Mouse (Mus musculus) MEL (cell line): Measurements from ENCODE around the gene Hdac11.

Experiments used
- CTCF ChIP-seq, 3 experiments: IDR thresholded peaks in 2 of 3; conservative IDR thresholded peaks in 1 of 3; 2 replicates each; pipeline ENCODE4 v1.5.1; 2011 to 2012; ENCODE audit warnings: low read length in 3 of 3, low read depth in 2 of 3, mild to moderate bottlenecking in 2 of 3, improper control_type of control experiment in 1 of 3, inconsistent platforms in 1 of 3, mixed read lengths in 1 of 3, moderate library complexity in 1 of 3; ENCODE audit not compliant: control insufficient read depth in 1 of 3, insufficient read depth in 1 of 3, poor library complexity in 1 of 3, severe bottlenecking in 1 of 3
- MAZ ChIP-seq: IDR thresholded peaks from 2 replicates; pipeline ENCODE4 v1.6.1; 2012; ENCODE audit warnings: low read depth, mild to moderate bottlenecking, inconsistent platforms, low read length, improper control_type of control experiment
- POLR2A ChIP-seq, 2 experiments: IDR thresholded peaks; 2 replicates each; pipeline ENCODE4 v1.6.1; 2011 to 2012; ENCODE audit warnings: low read length in 2 of 2, mild to moderate bottlenecking in 2 of 2, control low read depth in 1 of 2, improper control_type of control experiment in 1 of 2, low read depth in 1 of 2, moderate library complexity in 1 of 2; ENCODE audit not compliant: control insufficient read depth in 1 of 2, insufficient read depth in 1 of 2, poor library complexity in 1 of 2
- RCOR1 ChIP-seq: IDR thresholded peaks from 2 replicates; pipeline ENCODE4 v1.6.1; 2012; ENCODE audit warnings: low read depth, mild to moderate bottlenecking, inconsistent platforms, low read length, improper control_type of control experiment
- USF2 ChIP-seq, 2 experiments: IDR thresholded peaks; 2 replicates each; pipeline ENCODE4 v1.6.1; 2011 to 2012; ENCODE audit warnings: improper control_type of control experiment in 2 of 2, low read length in 2 of 2, borderline replicate concordance in 1 of 2, inconsistent platforms in 1 of 2, low read depth in 1 of 2, mild to moderate bottlenecking in 1 of 2; ENCODE audit not compliant: insufficient read depth in 1 of 2

GRCm38 (mm10) chr6:91159047-91159446, 2.6 kb downstream of the Hdac11 start:
- TF ChIP-seq CTCF (IDR thresholded peaks at IDR 0.05 in 2 of 3, conservative IDR thresholded peaks at IDR 0.05 in 1 of 3; ENCODE audit: control insufficient read depth in 1 of 3, insufficient read depth in 1 of 3, low read depth in 2 of 3, low read length in 3 of 3, poor library complexity in 1 of 3, severe bottlenecking in 1 of 3): no peak
- TF ChIP-seq POLR2A (IDR thresholded peaks at IDR 0.05; ENCODE audit: control insufficient read depth in 1 of 2, insufficient read depth in 1 of 2, low read depth in 1 of 2, low read length in 2 of 2, poor library complexity in 1 of 2): no peak
- TF ChIP-seq MAZ: no peak
- TF ChIP-seq USF2 (IDR thresholded peaks at IDR 0.05; ENCODE audit: borderline replicate concordance in 1 of 2, insufficient read depth in 1 of 2, low read depth in 1 of 2, low read length in 2 of 2): no peak
- TF ChIP-seq RCOR1: no peak
